Mouse (Mus musculus) neural tube, embryonic 11.5 days (tissue): ENCODE measurements at regions not wholly inside any gene's neighbourhood (a gene's known extent, or its start where the extent isn't known, plus 50 kb on each side); places are given as distances from the start of the nearest gene placed in this dataset.
A peak's percentile ranks its signal among the peaks of the same experiment; 100 is the strongest.

Experiments used
- ATAC-seq: fragments of 200-750 bp; cut with Nextera tagmentation; 2 replicates; pipeline ENCODE4 v1.8.0; 2017; ENCODE audit warnings: moderate number of reproducible peaks, mild to moderate bottlenecking, moderate TSS enrichment, moderate library complexity; ENCODE audit not compliant: insufficient read depth, low FRiP score, low TSS enrichment
- DNase-seq: peaks from one replicate; pipeline ENCODE4 v3.0.0-alpha.2; 2015; ENCODE audit warnings: low spot score
- H3K27ac ChIP-seq: fragments of 300-500 bp; sonication (generic); 2 replicates; pipeline ENCODE4 v1.5.1; 2014; ENCODE audit warnings: low read depth, mild to moderate bottlenecking, low read length
- H3K27me3 ChIP-seq: fragments of 300-500 bp; sonication (generic); 2 replicates; pipeline ENCODE4 v1.6.1; 2014; ENCODE audit warnings: mild to moderate bottlenecking, low read length, mixed read lengths; ENCODE audit not compliant: control insufficient read depth, insufficient read depth
- H3K36me3 ChIP-seq: fragments of 300-500 bp; sonication (generic); 2 replicates; pipeline ENCODE4 v1.6.1; 2014; ENCODE audit warnings: mild to moderate bottlenecking, low read length, moderate library complexity, mixed read lengths; ENCODE audit not compliant: control insufficient read depth, insufficient read depth
- H3K4me1 ChIP-seq: fragments of 300-500 bp; sonication (generic); 2 replicates; pipeline ENCODE4 v1.6.1; 2014; ENCODE audit warnings: low read length, mixed read lengths; ENCODE audit not compliant: control insufficient read depth, insufficient read depth
- H3K4me2 ChIP-seq: fragments of 300-500 bp; sonication (generic); 2 replicates; pipeline ENCODE4 v1.6.1; 2014; ENCODE audit warnings: low read depth, mild to moderate bottlenecking, moderate library complexity
- H3K4me3 ChIP-seq: fragments of 300-500 bp; sonication (generic); 2 replicates; pipeline ENCODE4 v1.5.1; 2014; ENCODE audit warnings: low read depth, low read length
- H3K9ac ChIP-seq: fragments of 300-500 bp; sonication (generic); 2 replicates; pipeline ENCODE4 v1.6.1; 2014; ENCODE audit warnings: mild to moderate bottlenecking, low read length
- H3K9me3 ChIP-seq: fragments of 300-500 bp; sonication (generic); 2 replicates; pipeline ENCODE4 v1.6.1; 2016; ENCODE audit warnings: low read length; ENCODE audit not compliant: control insufficient read depth
- WGBS: fragments of 180-500 bp; shearing (Covaris S2); extraction: QIAGEN DNeasy Blood & Tissue Kit; methylation state at CpG from one replicate; pipeline ENCODE4 v1.1.7; 2014; 5-methylcytosine and 5-hydroxymethylcytosine counted together

GRCm38 (mm10) chr15:37120381-37120780 is 112.8 kb upstream of the Zfp706 start:
- Histone ChIP-seq H3K27ac (no peak overlapping the region), H3K27me3 (no peaks in the 10 kb centered on the region), H3K36me3 (no peaks in the 10 kb centered on the region), H3K9ac (no peak overlapping the region), H3K9me3 (no peaks in the 10 kb centered on the region), H3K4me1 (no peaks in the 10 kb centered on the region), H3K4me3 (no peak overlapping the region), H3K4me2 (no peak overlapping the region)
- peak; percentile 78 for DNase-seq
- 15% methylated on average over 6 of the region's 6 CpGs for WGBS
- ATAC-seq: no peak

DNA sequence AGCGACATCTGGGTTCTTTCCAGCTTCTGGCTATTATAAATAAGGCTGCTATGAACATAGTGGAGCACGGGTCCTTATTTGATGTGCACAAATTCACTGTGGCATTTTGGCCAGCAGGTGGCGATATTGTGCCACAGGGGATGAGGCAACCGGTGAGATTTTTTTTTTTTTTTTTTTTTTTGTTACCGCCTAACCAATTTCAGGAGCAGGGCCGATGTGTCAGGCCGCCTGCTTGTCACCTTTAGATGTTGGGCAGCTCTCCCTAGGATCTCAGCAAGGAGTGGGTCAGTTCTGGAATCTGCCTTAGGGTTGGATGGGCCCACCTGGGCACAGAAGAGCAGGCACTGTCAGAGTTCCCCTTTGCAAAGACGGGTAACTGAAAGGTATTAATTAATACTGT is 106.5 kb upstream of the Zfp706 start:
- Histone ChIP-seq H3K9me3 (no peaks in the 10 kb centered on the region), H3K4me3 (no peak overlapping the region), H3K4me1 (no peaks in the 10 kb centered on the region), H3K27me3 (no peaks in the 10 kb centered on the region), H3K4me2 (no peak overlapping the region), H3K9ac (no peak overlapping the region), H3K27ac (no peak overlapping the region), H3K36me3 (no peaks in the 10 kb centered on the region)
- WGBS: 14% methylated on average over 8 of the region's 8 CpGs
- no peak for ATAC-seq
- DNase-seq: peak; percentile 83

DNA sequence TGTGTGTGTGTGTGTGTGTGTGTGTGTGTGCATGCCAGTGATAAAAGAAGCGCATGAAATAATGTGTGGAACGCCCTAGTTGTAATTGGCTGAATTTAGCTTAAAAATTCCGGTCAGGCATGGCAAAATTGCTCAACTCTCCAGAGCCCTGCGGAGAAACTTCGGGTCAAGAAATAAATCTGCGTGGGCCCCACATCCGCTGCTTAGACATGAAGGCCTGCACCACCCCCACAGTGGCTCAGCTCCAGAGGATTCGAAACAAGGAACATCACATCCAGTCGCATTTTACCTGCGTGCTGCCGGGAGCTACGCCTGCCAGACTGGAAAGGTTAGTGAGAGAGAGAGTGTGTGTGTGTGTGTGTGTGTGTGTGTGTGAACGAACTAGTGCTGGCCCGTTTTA is 102.9 kb upstream of the Zfp706 start:
- no peaks in the 10 kb centered on the region for H3K36me3 ChIP-seq
- 92% methylated on average over 14 of the region's 14 CpGs for WGBS
- DNase-seq: no peak

DNA sequence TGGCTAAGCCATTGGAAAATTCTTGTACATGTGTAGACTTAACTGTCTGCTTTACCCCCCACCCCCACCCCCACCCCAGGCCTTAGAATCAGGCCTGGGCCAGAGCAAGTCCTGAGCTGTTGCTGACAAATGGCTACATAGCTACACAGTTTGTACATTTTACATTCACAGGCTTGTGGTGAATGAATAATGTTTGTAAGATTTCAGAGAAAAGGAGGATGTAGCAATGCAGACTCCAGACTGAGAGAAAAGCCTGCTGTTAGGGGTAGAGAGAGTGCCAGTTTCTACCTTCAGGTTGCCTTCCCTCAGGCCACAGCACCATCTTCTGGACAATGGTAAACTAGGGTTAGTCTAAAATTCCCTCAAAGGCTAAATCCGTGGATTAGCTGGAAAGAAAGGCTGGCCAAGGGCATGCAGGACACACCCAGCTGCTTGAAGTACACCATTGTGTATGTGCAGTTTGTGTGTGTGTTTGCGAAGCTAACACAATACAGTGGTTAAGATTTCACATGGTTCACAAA is 94.5 kb upstream of the Zfp706 start:
- H3K9ac ChIP-seq: no peak overlapping the region
- DNase-seq (no peak), ATAC-seq (no peak)
- H3K4me3 ChIP-seq: no peak overlapping the region
- WGBS: 74% methylated on average over 2 of the region's 2 CpGs
- no peaks in the 10 kb centered on the region for H3K9me3 ChIP-seq
- H3K27ac ChIP-seq: no peak overlapping the region
- no peak overlapping the region for H3K4me2 ChIP-seq
- no peaks in the 10 kb centered on the region for H3K36me3 ChIP-seq
- H3K4me1 ChIP-seq: no peaks in the 10 kb centered on the region
- no peaks in the 10 kb centered on the region for H3K27me3 ChIP-seq

More for the DNA sequence above, 102.9 kb upstream of the Zfp706 start:
- H3K4me3 ChIP-seq: no peak overlapping the region
- H3K27ac ChIP-seq: no peak overlapping the region
- no peak for ATAC-seq
- no peaks in the 10 kb centered on the region for H3K27me3 ChIP-seq
- no peak overlapping the region for H3K9ac ChIP-seq
- H3K9me3 ChIP-seq: no peaks in the 10 kb centered on the region
- no peaks in the 10 kb centered on the region for H3K4me1 ChIP-seq
- no peak overlapping the region for H3K4me2 ChIP-seq

GRCm38 (mm10) chr15:37101419-37101818 is 93.8 kb upstream of the Zfp706 start:
- H3K27me3 ChIP-seq: no peaks in the 10 kb centered on the region
- H3K4me2 ChIP-seq: no peak overlapping the region
- ATAC-seq (no peak), DNase-seq (no peak)
- no peak overlapping the region for H3K4me3 ChIP-seq
- H3K4me1 ChIP-seq: no peaks in the 10 kb centered on the region
- no peaks in the 10 kb centered on the region for H3K36me3 ChIP-seq
- H3K27ac ChIP-seq: no peak overlapping the region
- no peak overlapping the region for H3K9ac ChIP-seq
- no peaks in the 10 kb centered on the region for H3K9me3 ChIP-seq
- WGBS: 100% methylated on average over 1 of the region's 1 CpGs

- Histone ChIP-seq H3K9me3 (no peaks in the 10 kb centered on the region), H3K4me2 (no peak overlapping the region), H3K9ac (no peak overlapping the region), H3K27me3 (no peaks in the 10 kb centered on the region), H3K27ac (no peak overlapping the region), H3K4me3 (no peak overlapping the region), H3K36me3 (no peaks in the 10 kb centered on the region), H3K4me1 (no peaks in the 10 kb centered on the region)
- ATAC-seq: no peak
- 92% methylated on average over 6 of the region's 6 CpGs for WGBS
- DNase-seq: no peak
Measured at GRCm38 (mm10) chr15:37100767-37101288, 93.3 kb upstream of the Zfp706 start.

DNA sequence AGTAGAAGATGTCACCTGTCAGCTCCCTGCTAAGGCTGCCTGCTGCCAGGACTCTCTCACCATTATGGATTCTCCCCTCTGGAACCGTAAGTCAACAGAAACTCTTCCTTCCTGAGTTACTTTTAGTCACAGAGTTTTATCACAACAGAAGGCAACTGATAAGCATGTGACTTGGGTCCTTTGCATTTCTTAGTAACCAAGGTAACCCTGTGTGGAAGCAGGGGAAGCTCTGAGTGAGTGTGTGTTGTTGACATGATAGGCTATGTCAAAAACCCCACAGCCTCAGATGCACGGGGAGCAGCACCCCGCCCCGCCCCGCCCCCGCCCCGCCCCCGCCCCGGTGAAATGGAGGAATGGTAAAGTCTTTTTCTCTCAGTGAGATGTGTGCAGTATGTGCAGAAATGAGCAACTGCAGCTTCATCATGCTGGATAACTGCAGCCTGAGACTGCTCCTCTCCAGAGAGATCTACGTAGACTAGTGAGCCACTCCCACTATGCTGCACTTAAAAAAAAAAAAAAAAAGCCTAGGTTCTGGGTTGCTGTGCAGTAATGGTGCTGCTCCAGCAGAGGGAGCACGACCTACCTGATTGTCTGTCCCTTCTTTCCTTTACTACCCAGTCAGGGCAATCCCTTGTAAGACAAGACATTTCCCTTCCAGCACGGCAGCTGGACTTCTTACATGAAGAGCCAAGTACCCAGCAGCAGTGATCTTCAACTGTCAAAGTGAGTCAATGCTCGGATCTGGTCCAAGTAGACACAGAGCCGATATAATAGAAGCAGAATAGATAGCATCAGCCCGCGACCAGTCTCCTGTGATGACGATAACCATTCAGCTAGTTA is 92.6 kb upstream of the Zfp706 start:
- WGBS: 41% methylated on average over 17 of the region's 17 CpGs
- Histone ChIP-seq H3K4me1 (no peaks in the 10 kb centered on the region), H3K36me3 (no peaks in the 10 kb centered on the region), H3K27me3 (no peaks in the 10 kb centered on the region), H3K9me3 (no peaks in the 10 kb centered on the region), H3K27ac (no peak overlapping the region), H3K4me2 (peak overlapping the region; percentile 25), H3K9ac (no peak overlapping the region), H3K4me3 (no peak overlapping the region)
- ATAC-seq: 0 out of 2 replicates have a peak, but pooled peaks have one; percentile 55
- peak; percentile 44 for DNase-seq

- H3K36me3 ChIP-seq: no peaks in the 10 kb centered on the region
- no peak overlapping the region for H3K4me3 ChIP-seq
- no peaks in the 10 kb centered on the region for H3K9me3 ChIP-seq
- ATAC-seq (no peak), DNase-seq (no peak)
- H3K9ac ChIP-seq: no peak overlapping the region
- H3K27ac ChIP-seq: no peak overlapping the region
- no peak overlapping the region for H3K4me2 ChIP-seq
- WGBS: 75% methylated on average over 1 of the region's 1 CpGs
- no peaks in the 10 kb centered on the region for H3K27me3 ChIP-seq
- no peaks in the 10 kb centered on the region for H3K4me1 ChIP-seq
Measured at GRCm38 (mm10) chr15:37099176-37099575, 91.6 kb upstream of the Zfp706 start.

DNA sequence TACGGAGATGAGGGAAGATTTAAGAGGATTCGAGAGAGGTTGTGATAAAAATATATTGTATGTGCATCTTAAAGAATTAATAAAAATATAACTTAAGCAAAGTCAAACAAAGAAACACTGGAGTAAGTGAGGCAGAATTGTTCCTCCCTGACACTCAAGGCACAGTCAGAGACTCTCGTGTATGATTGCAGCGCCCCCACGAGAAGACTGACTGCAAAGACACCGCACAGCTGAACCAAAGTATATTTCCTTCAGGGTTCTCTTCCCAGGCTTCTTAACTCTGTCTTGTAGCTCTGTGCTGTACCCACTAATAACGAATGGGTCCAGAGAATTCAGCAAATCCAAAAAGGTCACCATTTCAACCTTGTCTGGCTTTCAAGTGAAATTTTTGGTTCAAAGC is 89.9 kb upstream of the Zfp706 start:
- Histone ChIP-seq H3K36me3 (no peaks in the 10 kb centered on the region), H3K9me3 (no peaks in the 10 kb centered on the region), H3K4me3 (no peak overlapping the region), H3K9ac (no peak overlapping the region), H3K4me2 (no peak overlapping the region), H3K27ac (no peak overlapping the region), H3K4me1 (no peaks in the 10 kb centered on the region), H3K27me3 (no peaks in the 10 kb centered on the region)
- 95% methylated on average over 7 of the region's 7 CpGs for WGBS
- no peak for DNase-seq
- ATAC-seq: no peak
